Mouse (Mus musculus) small intestine, adult 2 months (tissue): ENCODE measurements around the gene Hdx. TPM values are rescaled to one million over a fixed set of nuclear protein-coding genes. Genes with fewer than 3 reads are reported as not detected.

Experiments used
- H3K27ac ChIP-seq: fragments of 200-500 bp; 2 replicates; pipeline ENCODE4 v1.5.1; 2012; ENCODE audit warnings: low read depth, low read length, control low read depth, inconsistent platforms; ENCODE audit not compliant: insufficient read depth
- H3K27me3 ChIP-seq: fragments of 200-500 bp; 2 replicates; pipeline ENCODE4 v1.6.1; 2012; ENCODE audit warnings: mild to moderate bottlenecking, moderate library complexity, low read length, inconsistent platforms; ENCODE audit not compliant: control insufficient read depth, insufficient read depth
- H3K36me3 ChIP-seq: fragments of 200-500 bp; 2 replicates; pipeline ENCODE4 v1.6.1; 2012; ENCODE audit warnings: mild to moderate bottlenecking, low read length, control low read depth, inconsistent platforms; ENCODE audit not compliant: control insufficient read depth, insufficient read depth
- H3K4me1 ChIP-seq: fragments of 200-500 bp; 2 replicates; pipeline ENCODE4 v1.6.1; 2012; ENCODE audit warnings: low read length, inconsistent platforms, mixed read lengths; ENCODE audit not compliant: control insufficient read depth, insufficient read depth, insufficient read length
- H3K4me3 ChIP-seq: fragments of 200-500 bp; 2 replicates; pipeline ENCODE4 v1.5.1; 2012; ENCODE audit warnings: low read depth, mild to moderate bottlenecking, control low read depth, inconsistent platforms, low read length, moderate library complexity
- CTCF ChIP-seq: fragments of 200-500 bp; IDR thresholded peaks from 2 replicates; pipeline ENCODE4 v1.5.1; 2012; ENCODE audit warnings: low read depth, mild to moderate bottlenecking, control low read depth, inconsistent platforms, low read length, moderate library complexity, mixed read lengths; ENCODE audit not compliant: insufficient replicate concordance, insufficient read length; ENCODE audit errors: extremely low read depth
- POLR2A ChIP-seq: fragments of 200-500 bp; IDR thresholded peaks from 2 replicates; pipeline ENCODE4 v1.6.1; 2012; ENCODE audit warnings: low read depth, mild to moderate bottlenecking, control low read depth, inconsistent platforms, low read length, moderate library complexity
- WGBS: fragments of 180-500 bp; shearing (Covaris S2); methylation state at CpG from one replicate; pipeline ENCODE4 v1.1.7; 2018; 5-methylcytosine and 5-hydroxymethylcytosine counted together
- polyA plus RNA-seq: library from polyadenylated mRNA; depleted of rRNA; stranded (reverse); fragments of >200 nt; gene quantifications from 2 replicates; pipeline ENCODE4 v1.2.3, GENCODE M21; 2012; rRNA removed

Hdx gene
- polyA plus RNA-seq, 1 experiment: 0.04 TPM

- no peak overlapping the region for H3K4me3 ChIP-seq
- no peak for TF ChIP-seq CTCF
- no peak for TF ChIP-seq POLR2A
- H3K27ac ChIP-seq: no peak overlapping the region
- no peaks in the 10 kb centered on the region for H3K36me3 ChIP-seq
- WGBS: 63% methylated on average over 4 of the region's 4 CpGs
- H3K4me1 ChIP-seq: no peaks in the 10 kb centered on the region
- H3K27me3 ChIP-seq: no peaks in the 10 kb centered on the region
Observed at GRCm38 (mm10) chrX:111587616-111588015, 109.3 kb downstream of the Hdx start.

GRCm38 (mm10) chrX:111577044-111577443, 119.8 kb downstream of the Hdx start:
- no peak overlapping the region for H3K4me3 ChIP-seq
- no peaks in the 10 kb centered on the region for H3K27me3 ChIP-seq
- no peak for TF ChIP-seq POLR2A
- no peak for TF ChIP-seq CTCF
- H3K36me3 ChIP-seq: no peaks in the 10 kb centered on the region
- 93% methylated on average over 2 of the region's 2 CpGs for WGBS
- H3K4me1 ChIP-seq: no peaks in the 10 kb centered on the region
- no peak overlapping the region for H3K27ac ChIP-seq

- TF ChIP-seq POLR2A: no peak
- no peak for TF ChIP-seq CTCF
- Histone ChIP-seq H3K36me3 (no peaks in the 10 kb centered on the region), H3K4me3 (no peak within 1 kb of the TSS), H3K27me3 (no peaks in the 10 kb centered on the region), H3K4me1 (no peaks in the 10 kb centered on the region), H3K27ac (no peak within 1 kb of the TSS)
- WGBS: 55% methylated on average over 10 of the region's 10 CpGs
Observed at GRCm38 (mm10) chrX:111537859-111538258, 159.0 kb downstream of the Hdx start, which contains the start of gene Rps6ka6. Rps6ka6 (minus strand) TSS chrX:111537959.

Other genes with a start within 250 kb of the Hdx start
- 0.05 TPM in 2 replicates for gene Rps6ka6, start 159.1 kb downstream of the Hdx start, polyA plus RNA-seq
- gene Gm45194, start 194.3 kb upstream of the Hdx start, polyA plus RNA-seq: not detected in 2 replicates